Mouse (Mus musculus) layer of hippocampus, postnatal 14 days (tissue): ENCODE measurements around the gene Hmx1. TPM values are rescaled to one million over a fixed set of nuclear protein-coding genes. Genes with fewer than 3 reads are reported as not detected.

ENCODE experiments used
- DNase-seq, 2 experiments: peaks; one replicate each; pipeline ENCODE4 v3.0.0; 2021 to 2022; ENCODE audit warnings: low spot score in 2 of 2, mixed read lengths in 1 of 2
- total RNA-seq, 2 experiments: library from RNA; stranded (reverse); gene quantifications; 2 replicates each; pipeline ENCODE4 v1.2.3; 2021

Hmx1 gene
- total RNA-seq, 2 experiments from 2014 or later, result not detected

GRCm38 (mm10) chr5:35397642-35398309 is 8.9 kb downstream of the Hmx1 start:
- DNase-seq, result no peak

GRCm38 (mm10) chr5:35398310-35398910 is 9.5 kb downstream of the Hmx1 start:
- no peak for DNase-seq

- DNase-seq, result no peak
These were observed 10.2 kb downstream of the Hmx1 start for GRCm38 (mm10) chr5:35399061-35399460.

DNA sequence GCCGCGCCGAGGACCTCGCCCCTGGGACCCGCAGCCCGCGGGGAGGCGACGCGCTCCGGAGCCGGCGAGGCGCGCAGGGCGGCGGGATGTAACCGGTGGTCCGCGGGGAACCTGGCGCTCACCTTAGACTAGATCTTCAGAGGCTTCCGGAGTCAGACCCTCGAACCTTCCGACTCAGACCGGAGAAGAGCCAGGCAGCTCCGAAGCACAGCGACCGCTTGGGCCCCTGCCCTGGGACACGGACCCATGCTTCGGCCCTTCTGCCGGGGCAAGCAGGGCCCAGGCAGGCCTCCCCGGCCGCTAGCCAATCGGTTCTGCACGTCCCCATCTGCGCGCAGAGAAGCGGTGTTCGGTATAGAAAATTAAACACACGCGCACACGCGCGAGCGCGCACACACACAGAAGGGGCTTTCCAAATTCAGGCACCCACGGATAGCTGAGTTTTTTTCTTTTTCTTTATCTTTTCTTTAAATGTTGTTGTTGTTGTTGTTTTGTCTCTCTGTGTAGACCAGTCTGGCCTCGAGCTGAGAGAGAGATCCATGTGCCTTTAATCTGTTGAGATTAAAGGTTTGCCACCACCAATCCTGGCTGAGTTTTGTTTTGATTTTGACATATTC is 10.9 kb downstream of the Hmx1 start:
- DNase-seq, result no peak

- DNase-seq, result no peak
These were observed 12.3 kb downstream of the Hmx1 start for GRCm38 (mm10) chr5:35401240-35401639.

DNA sequence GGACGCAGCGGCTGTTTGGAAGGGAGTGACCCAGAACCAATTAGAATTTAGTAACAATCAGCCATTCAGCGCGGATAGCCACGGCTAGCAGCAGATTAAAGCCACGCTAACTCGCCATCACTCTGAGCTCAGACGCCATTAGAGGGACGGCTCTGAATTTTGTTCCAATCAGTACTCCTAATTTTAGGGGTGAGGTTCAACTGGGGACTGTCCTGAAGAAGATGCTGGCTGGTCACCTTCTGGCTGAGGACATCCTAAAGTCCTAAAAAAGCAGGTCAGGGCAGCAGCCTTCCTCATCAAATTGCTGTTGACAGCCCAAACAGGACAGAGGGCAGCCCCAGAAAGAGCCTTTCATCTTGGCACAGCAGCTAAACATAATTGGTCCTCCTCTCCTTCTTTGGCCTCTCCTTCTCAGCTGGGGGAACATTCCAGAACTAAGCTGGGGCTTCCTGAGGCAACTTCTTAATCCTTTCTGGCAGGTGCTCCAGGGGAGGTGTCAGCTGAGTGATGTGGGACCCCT is 18.6 kb downstream of the Hmx1 start:
- no peak for DNase-seq

DNA sequence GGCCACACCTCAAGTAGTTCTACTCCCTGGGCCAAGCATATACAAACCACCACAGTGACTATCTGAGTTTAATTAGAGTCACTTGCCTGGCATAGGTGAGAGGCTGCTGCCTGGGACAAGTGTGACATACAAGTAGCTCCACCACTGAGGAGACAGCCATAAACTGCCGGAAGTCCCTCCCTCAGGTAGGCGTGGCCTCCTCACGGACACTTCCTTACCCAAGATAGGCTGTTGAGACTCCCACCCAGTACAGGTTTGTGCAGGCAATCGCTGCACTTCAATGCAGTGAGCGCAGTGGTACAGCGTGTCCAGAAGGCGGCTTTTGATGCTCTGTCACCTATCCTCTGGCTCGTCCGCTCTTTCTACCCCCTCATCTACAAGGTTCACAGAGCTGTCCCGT is 22.1 kb downstream of the Hmx1 start:
- no peak for DNase-seq

DNA sequence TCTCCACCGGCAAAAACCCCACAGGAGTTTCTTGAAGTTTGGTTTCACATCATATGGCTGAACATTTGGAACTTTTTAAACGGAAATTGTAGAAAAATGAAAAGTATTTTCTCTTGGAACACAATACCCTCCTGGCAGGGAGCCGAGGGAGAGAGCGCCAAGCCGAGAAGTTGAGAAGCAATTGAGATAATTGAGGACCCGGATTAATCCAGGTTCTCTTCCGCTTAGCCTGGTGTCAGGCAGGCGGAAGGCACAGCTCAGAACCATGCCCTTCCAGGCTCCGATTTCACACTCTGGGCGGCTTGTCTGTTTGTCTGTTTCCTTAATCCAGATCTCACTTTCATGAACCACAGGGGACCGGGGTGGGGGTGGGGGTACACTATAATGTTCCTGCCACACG is 23.9 kb downstream of the Hmx1 start:
- DNase-seq, result no peak

- no peak for DNase-seq
These were observed 28.8 kb downstream of the Hmx1 start for GRCm38 (mm10) chr5:35417707-35418106.

GRCm38 (mm10) chr5:35421622-35422021 is 32.7 kb downstream of the Hmx1 start:
- no peak for DNase-seq

DNA sequence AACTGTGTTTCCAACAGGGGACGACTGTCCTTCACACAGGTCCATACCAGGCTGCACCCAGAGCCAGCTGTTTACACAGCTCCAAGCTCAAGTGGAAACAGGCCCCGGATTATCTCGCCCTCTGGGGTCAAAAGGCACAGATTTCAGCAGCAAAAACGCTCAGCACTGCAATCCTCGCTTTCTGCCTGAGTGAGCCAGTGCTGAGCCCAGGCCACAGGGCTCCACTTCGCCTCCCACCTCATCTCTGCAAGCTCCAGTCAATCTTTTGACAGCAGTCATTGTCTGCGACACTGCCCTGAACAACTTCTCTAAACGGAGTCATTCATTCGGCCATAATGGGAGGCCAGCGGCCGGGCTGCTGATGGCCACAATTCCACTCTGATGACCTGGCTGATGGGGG is 36.3 kb downstream of the Hmx1 start:
- DNase-seq, result no peak

GRCm38 (mm10) chr5:35427901-35428300 is 39.0 kb downstream of the Hmx1 start:
- no peak for DNase-seq

- DNase-seq, result no peak
These were observed 39.5 kb downstream of the Hmx1 start for GRCm38 (mm10) chr5:35428421-35428820.

DNA sequence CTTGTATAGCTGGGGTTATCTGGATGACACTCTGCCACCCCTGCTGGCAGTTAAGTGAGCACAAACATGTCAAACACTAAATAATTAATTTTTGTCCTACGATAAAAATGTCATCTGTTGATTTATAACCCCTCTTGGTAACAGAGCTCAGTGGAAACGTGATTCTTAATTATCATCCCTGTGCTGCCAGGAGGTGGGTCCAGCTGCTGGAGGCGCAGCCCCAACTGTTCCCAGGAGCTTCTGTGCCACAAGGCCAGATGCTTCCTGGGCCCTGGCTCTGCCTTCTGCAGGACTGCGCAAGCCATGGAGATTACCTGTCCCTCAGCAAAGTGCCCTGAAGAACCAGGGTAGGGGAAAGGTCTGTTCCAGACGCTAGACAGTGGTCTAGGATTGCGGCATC is 43.2 kb downstream of the Hmx1 start:
- no peak for DNase-seq

GRCm38 (mm10) chr5:35434038-35434437 is 45.1 kb downstream of the Hmx1 start:
- DNase-seq, result no peak

DNA sequence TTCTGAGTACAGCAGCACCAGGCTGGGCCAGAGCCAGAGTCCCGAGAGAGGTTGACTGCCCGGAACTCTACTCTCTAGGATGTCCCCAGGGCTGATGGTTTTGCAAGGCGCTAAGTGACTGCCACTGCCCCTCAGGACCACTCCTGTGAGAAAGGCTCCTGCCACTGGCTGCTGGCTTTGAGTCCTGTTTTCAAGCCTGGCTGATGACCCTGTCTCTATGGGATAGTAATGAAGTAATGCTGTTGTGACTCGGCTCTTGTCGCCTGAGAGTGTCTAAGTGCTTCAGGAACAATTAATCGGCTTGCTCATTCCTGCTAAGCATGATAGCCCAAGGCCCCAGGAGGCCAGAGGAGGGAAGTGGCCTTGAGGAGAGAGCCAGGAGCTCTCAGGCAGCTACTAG is 45.8 kb downstream of the Hmx1 start:
- DNase-seq, result no peak

- no peak for DNase-seq
These were observed 49.9 kb downstream of the Hmx1 start for GRCm38 (mm10) chr5:35438805-35439204.

- no peak for DNase-seq
These were observed 51.6 kb downstream of the Hmx1 start for GRCm38 (mm10) chr5:35440459-35440858.

GRCm38 (mm10) chr5:35441411-35441810 is 52.5 kb downstream of the Hmx1 start:
- DNase-seq, result no peak

GRCm38 (mm10) chr5:35444731-35445130 is 55.8 kb downstream of the Hmx1 start:
- no peak for DNase-seq

- peak; percentile 54 to 61 for DNase-seq
These were observed 58.9 kb downstream of the Hmx1 start for GRCm38 (mm10) chr5:35447656-35448443.
